Mouse (Mus musculus) bone marrow macrophage, adult 2 months (primary cell): ENCODE measurements around the gene Selenof.

Experiments
- CTCF ChIP-seq: IDR thresholded peaks from 2 replicates; pipeline ENCODE4 v1.5.1; 2012; ENCODE audit warnings: low read depth, mild to moderate bottlenecking, low read length, moderate library complexity
- POLR2A ChIP-seq: IDR thresholded peaks from 2 replicates; pipeline ENCODE4 v1.6.1; 2012; ENCODE audit warnings: mild to moderate bottlenecking, low read depth, low read length, borderline replicate concordance

DNA sequence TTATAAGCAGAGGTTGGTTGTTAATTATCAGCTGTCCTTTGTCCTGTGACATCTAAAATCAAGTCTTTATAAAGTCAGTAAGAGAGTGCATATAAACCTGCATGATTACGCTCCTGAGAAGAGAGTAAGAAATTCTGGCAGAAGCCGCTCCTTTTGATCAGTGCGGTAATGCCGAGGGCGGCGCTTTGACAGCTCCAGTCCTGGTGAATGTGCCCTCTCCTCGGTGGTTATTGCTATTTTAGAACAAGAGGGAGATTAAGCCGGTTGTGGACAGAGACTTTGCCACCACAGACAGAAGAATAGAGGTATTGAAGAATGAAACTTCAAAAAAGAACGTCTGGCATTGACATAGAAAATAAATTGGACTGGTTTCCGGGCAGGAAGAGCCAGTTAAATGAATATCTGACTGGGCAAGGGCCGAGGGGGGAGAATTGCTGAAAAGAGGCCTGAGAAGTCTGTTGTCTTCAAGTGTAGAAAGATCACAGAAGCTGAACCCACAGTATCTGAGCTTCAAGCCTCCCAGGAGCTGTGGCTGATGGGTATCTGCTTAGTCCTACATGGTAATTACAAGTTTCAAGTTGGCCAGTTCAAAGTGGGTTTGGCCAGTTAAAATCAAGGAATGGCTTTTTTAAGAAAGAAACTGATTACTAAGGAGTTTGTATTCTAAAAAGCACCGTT, 27.8 kb downstream of the Selenof start:
- TF ChIP-seq CTCF (no peak), POLR2A (no peak)
